8 mouse cellular contexts compared by ENCODE assay signal in the genomic region with DNA sequence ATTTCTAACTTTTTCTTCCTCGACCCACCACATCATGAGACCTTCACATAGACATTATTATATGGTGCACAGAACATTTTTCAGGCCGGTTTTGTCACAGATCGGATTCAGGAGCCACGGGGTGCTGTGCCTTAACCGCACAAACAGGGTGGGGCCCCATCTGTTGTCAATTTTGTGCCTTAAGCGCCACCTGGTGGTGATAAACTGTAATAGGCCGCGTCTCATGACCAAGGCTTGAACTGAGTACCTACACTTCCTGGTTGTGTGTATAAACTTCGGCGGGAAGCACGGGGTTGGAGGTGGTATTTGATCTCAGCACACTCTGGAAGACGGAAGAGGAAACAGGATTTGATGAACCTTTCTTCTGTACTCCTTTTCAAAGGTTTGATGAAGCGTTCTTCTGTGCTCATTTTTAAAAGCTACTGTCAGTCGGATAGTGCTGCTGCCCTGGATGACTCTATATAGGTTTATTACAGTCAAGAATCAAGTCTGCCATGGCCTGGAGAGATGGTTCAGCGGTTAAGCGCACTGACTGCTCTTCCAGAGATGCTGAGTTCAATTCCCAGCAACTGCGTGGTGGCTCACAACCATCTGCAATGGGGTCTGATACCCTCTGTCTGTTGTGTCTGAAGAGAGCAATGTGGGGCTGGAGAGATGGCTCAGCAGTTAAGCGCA. TPM values are rescaled to one million over a fixed set of nuclear protein-coding genes. Genes with fewer than 3 reads are reported as not detected.
DNase-seq lines count a peak whose midpoint lies in the region.

No protein-coding gene starts in this region.

- H3K4me3 ChIP-seq in megakaryocyte, embryonic 14.5 days (replicated peaks), result peak overlapping the region; percentile 88

- H3K9me3 ChIP-seq in megakaryocyte, embryonic 14.5 days, result no peaks in the 10 kb centered on the region

- H3K27me3 ChIP-seq in megakaryocyte, embryonic 14.5 days (replicated peaks), result no peaks in the 10 kb centered on the region

- peak; percentile 89 to 97 for DNase-seq in adrenal gland, adult (ENCODE audit: inconsistent age in 2 of 2, low spot score in 1 of 2)
- DNase-seq in embryo, embryonic 10 days (ENCODE audit: low spot score), result peak; percentile 94
- DNase-seq in gastrocnemius, postnatal 10 days, result peak; percentile 77
- peak; percentile 99 for DNase-seq in induced T-regulatory cell, adult 2 months (ENCODE audit: low read depth)
- DNase-seq in left cerebral cortex, adult 8-10 months (ENCODE audit: low spot score in 2 of 2), result peak; percentile 78 to 81
- DNase-seq in right cerebral cortex, adult 2 months (ENCODE audit: low spot score in 2 of 2), result peak; percentile 93 to 95
- DNase-seq in urinary bladder, postnatal 25 days (ENCODE audit: low spot score), result peak; percentile 83

- H3K4me1 ChIP-seq in megakaryocyte, embryonic 14.5 days, result peaks cover 40% of the 10 kb centered on the region

- peaks cover 6% of the 10 kb centered on the region for H3K36me3 ChIP-seq in megakaryocyte, embryonic 14.5 days (replicated peaks; ENCODE audit: low read length)

RNA-seq across cellular contexts. Expression of a gene that starts 10.7 kb away (rescaled TPM):
- total RNA-seq in gastrocnemius, postnatal 10 days (2021), result 10 to 100 TPM; 22.5 to 30.4 TPM
- total RNA-seq in left cerebral cortex, adult 8-10 months (2022), result 10 to 100 TPM; 11.9 to 13.7 (median 12.8) TPM
- 48.5 and 62.5 TPM in 2 replicates for polyA plus RNA-seq in megakaryocyte, embryonic 14.5 days (2012; ENCODE audit: insufficient read depth, low replicate concordance)

RNA-seq across cellular contexts. Expression of a gene that starts 11.2 kb away (rescaled TPM):
- 1 to 10 TPM; 5.2 to 6.3 TPM for total RNA-seq in gastrocnemius, postnatal 10 days (2021)
- 10 to 100 TPM; 11.7 to 16.1 (median 14.8) TPM for total RNA-seq in left cerebral cortex, adult 8-10 months (2022)
- polyA plus RNA-seq in megakaryocyte, embryonic 14.5 days (2012; ENCODE audit: insufficient read depth, low replicate concordance), result 21.5 and 24.2 TPM in 2 replicates

RNA-seq across cellular contexts. Expression of a gene that starts 12.7 kb away (rescaled TPM):
- total RNA-seq in gastrocnemius, postnatal 10 days (2021), result 1,000 to 10,000 TPM; 1,962 to 2,082 TPM
- 1,000 to 10,000 TPM; 1,345 to 1,743 (median 1,563) TPM for total RNA-seq in left cerebral cortex, adult 8-10 months (2022)
- polyA plus RNA-seq in megakaryocyte, embryonic 14.5 days (2012; ENCODE audit: insufficient read depth, low replicate concordance), result 1,477 and 10,817 TPM in 2 replicates

RNA-seq across cellular contexts. Expression of a gene that starts 29.4 kb away (rescaled TPM):
- 10 to 100 TPM; 65.8 to 72.9 TPM for total RNA-seq in gastrocnemius, postnatal 10 days (2021)
- 10 to 100 TPM; 57.5 to 60.9 (median 59.4) TPM for total RNA-seq in left cerebral cortex, adult 8-10 months (2022)
- 407 and 451 TPM in 2 replicates for polyA plus RNA-seq in megakaryocyte, embryonic 14.5 days (2012; ENCODE audit: insufficient read depth, low replicate concordance)

RNA-seq across cellular contexts. Expression of a gene that starts 37.9 kb away (rescaled TPM):
- 100 to 1,000 TPM in 1 of 2 experiments, 10 to 100 TPM in 1; 68.8 to 101 TPM for total RNA-seq in gastrocnemius, postnatal 10 days (2021)
- total RNA-seq in left cerebral cortex, adult 8-10 months (2022), result 10 to 100 TPM; 29.9 to 33.3 (median 32.4) TPM
- 9.5 and 15.9 TPM in 2 replicates for polyA plus RNA-seq in megakaryocyte, embryonic 14.5 days (2012; ENCODE audit: insufficient read depth, low replicate concordance)

Comparison
In these comparisons a context has a peak if more than half of its experiments do, and no peak if none do; other contexts are left out.
1. Peak in every context shown above with its lines: DNase-seq and H3K4me3 ChIP-seq.